15 mouse cellular contexts compared by ENCODE assay signal in genomic region chr5:130699476-130699875, GRCm38 (mm10).
"Had no signal": no experiment of that assay in that cellular context is flagged by ENCODE, and none has a peak within 500 bp of the region (broad histone marks: within the 10 kb centered on the region; RNA-seq: fewer than 3 reads in every experiment).

No protein-coding gene starts in this region.

- H3K9me3 ChIP-seq: neural tube, embryonic 15.5 days; stomach, embryonic 15.5 days had no signal

- H3K4me2 ChIP-seq: neural tube, embryonic 15.5 days; stomach, embryonic 15.5 days had no signal

- H3K9ac ChIP-seq: neural tube, embryonic 15.5 days; stomach, embryonic 15.5 days had no signal

- H3K27ac ChIP-seq: neural tube, embryonic 15.5 days; stomach, embryonic 15.5 days; stomach, postnatal 0 days had no signal

- H3K36me3 ChIP-seq: neural tube, embryonic 15.5 days; stomach, embryonic 15.5 days had no signal

- H3K27me3 ChIP-seq: neural tube, embryonic 15.5 days; stomach, embryonic 15.5 days had no signal

- DNase-seq: retina, postnatal 1 day; right cerebral cortex, adult 18-20 months; right cerebral cortex, postnatal 14 days; right cerebral cortex, postnatal 25 days; right cerebral cortex, postnatal 4 days; spleen, adult 18-20 months; thymus, adult 18-20 months; thymus, adult 2 months; thymus, postnatal 14 days; thymus, postnatal 25 days; thymus, postnatal 36 days; thymus, postnatal 4 days had no signal

- H3K4me1 ChIP-seq: neural tube, embryonic 15.5 days; stomach, embryonic 15.5 days had no signal

- H3K4me3 ChIP-seq: neural tube, embryonic 15.5 days; stomach, embryonic 15.5 days had no signal
